Mouse (Mus musculus) neural tube, embryonic 12.5 days (tissue): ENCODE results near the gene Letm1. TPM values are rescaled to one million over a fixed set of nuclear protein-coding genes. Genes with fewer than 3 reads are reported as not detected.

ENCODE experiments used
- ATAC-seq: fragments of 200-750 bp; cut with Nextera tagmentation; 2 replicates; pipeline ENCODE4 v1.8.0; 2017; ENCODE audit warnings: low read depth, mild to moderate bottlenecking, moderate TSS enrichment, moderate library complexity; ENCODE audit not compliant: low FRiP score
- H3K27ac ChIP-seq: fragments of 300-500 bp; sonication (generic); 2 replicates; pipeline ENCODE4 v1.5.1; 2016
- H3K27me3 ChIP-seq: fragments of 300-500 bp; sonication (generic); replicated peaks from 2 replicates; pipeline ENCODE4 v1.6.1; 2016; ENCODE audit warnings: mild to moderate bottlenecking
- H3K36me3 ChIP-seq: fragments of 300-500 bp; sonication (generic); 2 replicates; pipeline ENCODE4 v1.6.1; 2016; ENCODE audit warnings: mild to moderate bottlenecking
- H3K4me1 ChIP-seq: fragments of 300-500 bp; sonication (generic); 2 replicates; pipeline ENCODE4 v1.6.1; 2016
- H3K4me2 ChIP-seq: fragments of 300-500 bp; sonication (generic); replicated peaks from 2 replicates; pipeline ENCODE4 v1.6.1; 2016; ENCODE audit warnings: mild to moderate bottlenecking
- H3K4me3 ChIP-seq: fragments of 300-500 bp; sonication (generic); 2 replicates; pipeline ENCODE4 v1.5.1; 2016
- H3K9ac ChIP-seq: fragments of 300-500 bp; sonication (generic); 2 replicates; pipeline ENCODE4 v1.6.1; 2016; ENCODE audit warnings: mild to moderate bottlenecking
- H3K9me3 ChIP-seq: fragments of 300-500 bp; sonication (generic); 2 replicates; pipeline ENCODE4 v1.6.1; 2016; ENCODE audit warnings: mild to moderate bottlenecking
- WGBS: fragments of 180-500 bp; shearing (Covaris S2); methylation state at CpG from one replicate; pipeline ENCODE4 v1.1.7; 2016; 5-methylcytosine and 5-hydroxymethylcytosine counted together
- polyA plus RNA-seq: library from polyadenylated mRNA; unstranded; fragments of >200 nt; fragmentation: Nextera tagmentation; extraction: Ambion mirVana; gene quantifications from 2 replicates; pipeline ENCODE4 v1.2.1, GENCODE M21; 2016

Letm1 gene
- polyA plus RNA-seq, 1 experiment from 2014 or later, result 57.2 TPM

DNA sequence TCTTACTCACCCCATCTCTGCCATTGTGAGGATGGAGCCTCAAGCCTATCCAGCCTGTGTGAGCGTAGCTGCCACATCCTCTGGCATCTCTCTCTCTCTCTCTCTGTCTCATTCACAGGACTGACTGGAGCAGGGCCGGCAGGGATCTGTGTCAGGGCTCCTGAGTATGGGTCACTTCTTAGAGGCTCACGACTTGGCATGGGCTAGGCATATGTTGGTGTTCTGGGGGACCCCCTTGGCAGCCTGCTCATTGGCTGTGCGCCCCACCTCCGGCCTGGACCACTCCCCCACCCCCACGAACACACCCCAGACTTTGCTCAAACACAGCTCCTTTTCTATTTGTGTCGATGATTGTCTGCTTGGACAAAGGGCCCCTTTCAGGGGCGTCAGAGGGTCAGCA is 78.6 kb downstream of the Letm1 start:
- H3K4me2 ChIP-seq, result peak overlapping the region; percentile 38; the same call in 1 of the 2 replicates
- 0 out of 2 replicates have a peak, but pooled peaks have one; percentile 13 for ATAC-seq
- peak overlapping the region; percentile 11 for H3K27ac ChIP-seq
- 17% methylated on average over 8 of the region's 8 CpGs for WGBS
- no peak overlapping the region for H3K4me3 ChIP-seq
- no peak overlapping the region for H3K9ac ChIP-seq
- H3K4me1 ChIP-seq, result peaks cover 53% of the 10 kb centered on the region
- H3K36me3 ChIP-seq, result no peaks in the 10 kb centered on the region
- H3K9me3 ChIP-seq, result no peaks in the 10 kb centered on the region
- peaks cover 11% of the 10 kb centered on the region for H3K27me3 ChIP-seq

DNA sequence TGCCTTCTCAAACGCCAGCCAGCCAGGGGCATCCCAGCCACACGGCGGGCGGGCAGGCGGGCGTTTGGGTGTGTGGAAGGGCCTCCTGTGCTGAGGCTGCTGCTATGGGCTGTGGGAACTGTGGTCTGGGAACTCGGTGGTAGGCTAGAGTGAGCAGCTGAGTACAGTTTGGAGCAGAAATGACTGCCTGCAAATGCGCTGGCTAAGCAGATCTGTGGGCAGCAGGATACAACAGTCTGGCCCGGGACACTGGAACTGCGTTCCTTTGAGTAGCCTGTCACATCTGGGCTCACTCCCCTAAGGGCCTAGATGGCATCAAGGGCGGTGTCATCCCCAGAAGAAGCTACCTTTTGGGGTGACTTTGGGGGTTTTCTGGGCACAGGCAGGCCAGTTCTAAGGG is 80.8 kb downstream of the Letm1 start:
- no peak for ATAC-seq
- Histone ChIP-seq H3K4me1 (peaks cover 70% of the 10 kb centered on the region), H3K27ac (no peak overlapping the region), H3K4me3 (no peak overlapping the region), H3K36me3 (no peaks in the 10 kb centered on the region), H3K9ac (no peak overlapping the region), H3K27me3 (peaks cover 19% of the 10 kb centered on the region), H3K4me2 (no peak overlapping the region), H3K9me3 (no peaks in the 10 kb centered on the region)
- 79% methylated on average over 11 of the region's 11 CpGs for WGBS

GRCm38 (mm10) chr5:33700010-33700409 is 82.6 kb downstream of the Letm1 start:
- Histone ChIP-seq H3K36me3 (no peaks in the 10 kb centered on the region), H3K4me3 (no peak overlapping the region), H3K4me1 (peaks cover 72% of the 10 kb centered on the region), H3K27ac (no peak overlapping the region), H3K4me2 (no peak overlapping the region), H3K9me3 (no peaks in the 10 kb centered on the region), H3K9ac (no peak overlapping the region), H3K27me3 (peaks cover 34% of the 10 kb centered on the region)
- ATAC-seq, result no peak
- WGBS, result 50% methylated on average over 13 of the region's 13 CpGs

- no peak overlapping the region for H3K4me2 ChIP-seq
- H3K4me3 ChIP-seq, result no peak overlapping the region
- no peaks in the 10 kb centered on the region for H3K9me3 ChIP-seq
- peaks cover 47% of the 10 kb centered on the region for H3K27me3 ChIP-seq
- no peaks in the 10 kb centered on the region for H3K36me3 ChIP-seq
- no peak overlapping the region for H3K9ac ChIP-seq
- H3K27ac ChIP-seq, result no peak overlapping the region
- no peak for ATAC-seq
- 89% methylated on average over 5 of the region's 5 CpGs for WGBS
- peaks cover 72% of the 10 kb centered on the region for H3K4me1 ChIP-seq
These were observed 83.9 kb downstream of the Letm1 start for GRCm38 (mm10) chr5:33698669-33699068.

- WGBS, result 14% methylated on average over 13 of the region's 13 CpGs
- Histone ChIP-seq H3K4me3 (no peak overlapping the region), H3K9me3 (no peaks in the 10 kb centered on the region), H3K4me1 (peaks cover 75% of the 10 kb centered on the region), H3K36me3 (no peaks in the 10 kb centered on the region), H3K27ac (peak overlapping the region; percentile 2; the same call in 1 of the 2 replicates), H3K9ac (no peak overlapping the region), H3K4me2 (peak overlapping the region; percentile 28; the same call in 1 of the 2 replicates), H3K27me3 (peaks cover 47% of the 10 kb centered on the region)
- ATAC-seq, result no peak
These were observed 84.6 kb downstream of the Letm1 start for GRCm38 (mm10) chr5:33697947-33698512.

GRCm38 (mm10) chr5:33697534-33697933 is 85.1 kb downstream of the Letm1 start:
- Histone ChIP-seq H3K4me1 (peaks cover 80% of the 10 kb centered on the region), H3K9ac (no peak overlapping the region), H3K36me3 (no peaks in the 10 kb centered on the region), H3K27ac (no peak overlapping the region), H3K4me3 (no peak overlapping the region), H3K9me3 (no peaks in the 10 kb centered on the region), H3K4me2 (no peak overlapping the region), H3K27me3 (peaks cover 47% of the 10 kb centered on the region)
- WGBS, result 45% methylated on average over 1 of the region's 1 CpGs
- no peak for ATAC-seq

DNA sequence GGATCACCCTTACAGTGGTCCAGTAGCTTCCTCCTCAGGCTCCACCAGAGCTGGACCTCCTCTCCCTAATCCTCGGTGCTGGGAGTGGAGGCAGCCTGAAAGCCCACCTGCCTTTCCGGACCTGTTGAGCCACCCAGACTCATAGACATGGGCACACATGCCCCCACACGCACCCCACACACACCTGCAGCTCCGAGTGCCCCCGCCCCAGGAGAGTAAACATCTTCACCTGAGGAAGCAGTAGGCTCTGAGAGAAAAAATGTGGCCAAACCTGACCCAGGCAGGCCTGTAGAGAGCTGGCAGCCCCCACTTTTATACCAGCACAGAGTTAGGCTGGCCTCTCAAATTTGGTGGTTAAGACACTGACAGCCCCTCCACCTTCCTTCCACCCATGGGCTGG is 86.2 kb downstream of the Letm1 start:
- ATAC-seq, result no peak
- Histone ChIP-seq H3K4me1 (peaks cover 89% of the 10 kb centered on the region), H3K36me3 (no peaks in the 10 kb centered on the region), H3K4me3 (no peak overlapping the region), H3K27ac (no peak overlapping the region), H3K9me3 (no peaks in the 10 kb centered on the region), H3K9ac (no peak overlapping the region), H3K4me2 (0 out of 2 replicates have a peak overlapping the region, but pooled peaks have one; percentile 91), H3K27me3 (peaks cover 47% of the 10 kb centered on the region)
- WGBS, result 61% methylated on average over 5 of the region's 5 CpGs

- peak overlapping the region; percentile 39 for H3K4me3 ChIP-seq
- H3K27ac ChIP-seq, result peak overlapping the region; percentile 64
- no peaks in the 10 kb centered on the region for H3K9me3 ChIP-seq
- ATAC-seq, result no peak; the same call in 1 of the 2 replicates
- peak overlapping the region; percentile 62 for H3K9ac ChIP-seq
- H3K27me3 ChIP-seq, result peaks cover 48% of the 10 kb centered on the region
- under 1% methylated on average over 24 of the region's 24 CpGs for WGBS
- peaks cover 90% of the 10 kb centered on the region for H3K4me1 ChIP-seq
- peak overlapping the region; percentile 91 for H3K4me2 ChIP-seq
- H3K36me3 ChIP-seq, result no peaks in the 10 kb centered on the region
These were observed 86.9 kb downstream of the Letm1 start for GRCm38 (mm10) chr5:33695718-33696121.

DNA sequence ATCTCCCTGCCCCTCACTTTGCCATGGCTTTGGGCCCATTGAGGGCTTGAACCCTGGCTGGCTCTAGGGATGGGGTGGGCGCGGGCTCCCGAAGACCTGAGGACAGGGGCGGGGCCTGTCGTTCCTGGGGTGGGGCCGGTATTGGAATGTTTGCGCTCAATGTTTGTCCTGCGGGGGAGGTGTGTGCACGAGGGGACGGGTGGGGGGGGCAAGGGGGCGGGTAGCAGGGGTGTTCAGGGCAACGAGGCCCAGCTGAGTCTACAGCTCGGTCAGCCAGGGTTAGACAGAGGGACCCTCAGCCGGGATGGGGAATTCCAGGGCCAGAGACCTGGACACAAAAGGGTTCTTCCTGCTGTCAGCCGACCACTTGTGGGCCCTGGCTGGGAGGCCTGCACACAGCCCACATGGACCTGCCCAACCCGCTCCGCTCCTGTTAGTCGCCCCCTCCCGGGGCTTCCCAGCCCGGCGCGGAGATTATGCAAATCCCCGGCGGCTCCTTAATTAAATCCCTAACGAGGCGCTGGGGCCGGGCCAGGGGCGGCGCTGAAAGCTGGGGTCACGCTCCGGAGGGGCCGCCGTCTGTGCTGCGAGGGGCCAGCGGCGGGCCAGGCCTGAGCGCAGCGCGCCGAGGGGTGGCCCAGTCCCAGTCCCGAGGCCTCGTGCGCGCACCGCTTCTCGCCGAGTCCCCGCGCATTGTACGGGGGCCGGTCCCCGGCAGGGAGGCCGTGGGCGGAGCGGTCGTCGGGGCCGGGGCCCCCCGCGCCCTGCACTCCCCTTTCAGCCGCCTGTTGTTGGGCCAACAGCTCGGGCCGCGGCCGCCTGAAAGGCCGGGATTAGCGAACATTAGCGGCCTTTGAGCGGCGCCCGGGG is 87.5 kb downstream of the Letm1 start:
- ATAC-seq, result peak; percentile 48
- peaks cover 90% of the 10 kb centered on the region for H3K4me1 ChIP-seq
- H3K27me3 ChIP-seq, result peaks cover 47% of the 10 kb centered on the region
- peak overlapping the region; percentile 39 for H3K4me3 ChIP-seq
- H3K27ac ChIP-seq, result peak overlapping the region; percentile 64
- no peaks in the 10 kb centered on the region for H3K9me3 ChIP-seq
- WGBS, result under 1% methylated on average over 69 of the region's 71 CpGs
- peak overlapping the region; percentile 91 for H3K4me2 ChIP-seq
- H3K36me3 ChIP-seq, result no peaks in the 10 kb centered on the region
- peak overlapping the region; percentile 62 for H3K9ac ChIP-seq

DNA sequence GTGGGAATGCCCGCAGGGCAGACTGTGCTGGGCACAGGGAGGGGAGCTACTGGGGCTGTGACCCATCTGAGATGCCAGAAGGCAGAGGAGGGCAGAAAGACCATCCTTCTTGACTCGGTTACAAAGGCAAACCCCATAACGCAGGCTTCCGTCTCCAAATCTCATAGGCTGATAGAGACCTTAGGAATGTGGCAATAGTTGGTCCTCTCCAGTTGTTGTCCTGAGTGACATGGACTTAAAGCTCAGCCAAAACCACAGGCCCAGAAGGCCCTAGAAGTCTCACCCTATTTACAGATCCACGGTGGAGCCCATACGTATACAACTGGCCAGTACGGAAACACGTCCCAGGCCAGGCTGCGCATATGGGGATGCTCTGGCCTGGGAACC is 88.2 kb downstream of the Letm1 start:
- H3K4me2 ChIP-seq, result peak overlapping the region; percentile 91
- H3K9ac ChIP-seq, result no peak overlapping the region

GRCm38 (mm10) chr5:33692393-33692792 is 90.2 kb downstream of the Letm1 start:
- Histone ChIP-seq H3K36me3 (no peaks in the 10 kb centered on the region), H3K4me2 (peak overlapping the region; percentile 45), H3K9ac (0 out of 2 replicates have a peak overlapping the region, but pooled peaks have one; percentile 14), H3K4me1 (peaks cover 88% of the 10 kb centered on the region), H3K4me3 (no peak overlapping the region), H3K9me3 (no peaks in the 10 kb centered on the region), H3K27me3 (peaks cover 42% of the 10 kb centered on the region), H3K27ac (peak overlapping the region; percentile 60; the same call in 1 of the 2 replicates)
- ATAC-seq, result 0 out of 2 replicates have a peak, but pooled peaks have one; percentile 8
- WGBS, result under 1% methylated on average over 24 of the region's 24 CpGs

More for the DNA sequence above, 88.2 kb downstream of the Letm1 start:
- Histone ChIP-seq H3K27me3 (peaks cover 43% of the 10 kb centered on the region), H3K27ac (peak overlapping the region; percentile 64), H3K4me1 (peaks cover 92% of the 10 kb centered on the region), H3K4me3 (peak overlapping the region; percentile 39; the same call in 1 of the 2 replicates), H3K9me3 (no peaks in the 10 kb centered on the region), H3K36me3 (no peaks in the 10 kb centered on the region)
- no peak for ATAC-seq
- 45% methylated on average over 9 of the region's 9 CpGs for WGBS
